Mouse (Mus musculus) CH12.LX (cell line): ENCODE measurements at regions not wholly inside any gene's neighbourhood (a gene's known extent, or its start where the extent isn't known, plus 50 kb on each side); places are given as distances from the start of the nearest gene placed in this dataset.

Experiments used
- CHD2 ChIP-seq: IDR thresholded peaks from 2 replicates; pipeline ENCODE4 v1.6.1; 2011; ENCODE audit warnings: low read length, improper control_type of control experiment
- CTCF ChIP-seq, 2 experiments: IDR thresholded peaks in 1 of 2; conservative IDR thresholded peaks in 1 of 2; 2 replicates each; pipeline ENCODE4 v1.5.1; 2011 to 2012; ENCODE audit warnings: low read depth in 2 of 2, low read length in 2 of 2, improper control_type of control experiment in 1 of 2, inconsistent platforms in 1 of 2, mild to moderate bottlenecking in 1 of 2, moderate library complexity in 1 of 2
- EP300 ChIP-seq: IDR thresholded peaks from 2 replicates; pipeline ENCODE4 v1.6.1; 2011; ENCODE audit warnings: low read length, improper control_type of control experiment
- IRF4 ChIP-seq: IDR thresholded peaks from 2 replicates; pipeline ENCODE4 v1.6.1; 2014; ENCODE audit warnings: low read depth, mild to moderate bottlenecking, inconsistent platforms, low read length, improper control_type of control experiment
- NRF1 ChIP-seq: IDR thresholded peaks from 2 replicates; pipeline ENCODE4 v1.6.1; 2014; ENCODE audit warnings: low read depth, mild to moderate bottlenecking, inconsistent platforms, low read length, improper control_type of control experiment, moderate library complexity
- PAX5 ChIP-seq: IDR thresholded peaks from 2 replicates; pipeline ENCODE4 v1.6.1; 2012; ENCODE audit warnings: low read length, inconsistent platforms, mixed read lengths
- POLR2A ChIP-seq: IDR thresholded peaks from 2 replicates; pipeline ENCODE4 v1.6.1; 2011; ENCODE audit warnings: low read depth, mild to moderate bottlenecking, improper control_type of control experiment, low read length
- RAD21 ChIP-seq: IDR thresholded peaks from 2 replicates; pipeline ENCODE4 v1.6.1; 2011; ENCODE audit warnings: low read depth, mild to moderate bottlenecking, low read length, improper control_type of control experiment, moderate library complexity
- RCOR1 ChIP-seq: conservative IDR thresholded peaks from 2 replicates; pipeline ENCODE4 v1.6.1; 2012; ENCODE audit warnings: low read depth, mild to moderate bottlenecking, inconsistent platforms, low read length, improper control_type of control experiment
- SIN3A ChIP-seq: IDR thresholded peaks from 2 replicates; pipeline ENCODE4 v1.6.1; 2012; ENCODE audit warnings: low read length, improper control_type of control experiment, inconsistent platforms
- TBP ChIP-seq: conservative IDR thresholded peaks from 2 replicates; pipeline ENCODE4 v1.6.1; 2011; ENCODE audit warnings: low read depth, low read length, improper control_type of control experiment
- USF2 ChIP-seq: conservative IDR thresholded peaks from 2 replicates; pipeline ENCODE4 v1.6.1; 2011; ENCODE audit warnings: low read depth, low read length, improper control_type of control experiment
- ZC3H11A ChIP-seq: IDR thresholded peaks from 2 replicates; pipeline ENCODE4 v1.6.1; 2012; ENCODE audit warnings: low read depth, mild to moderate bottlenecking, inconsistent platforms, low read length, improper control_type of control experiment

GRCm38 (mm10) chr19:30380515-30381206 lies 147.9 kb downstream of the Mbl2 start:
- TF ChIP-seq USF2 (no peak), POLR2A (no peak), SIN3A (no peak), RAD21 (no peak), CHD2 (no peak), CTCF (conservative IDR thresholded peaks at IDR 0.05 in 1 of 2, IDR thresholded peaks at IDR 0.05 in 1 of 2; ENCODE audit: low read depth in 2 of 2, low read length in 2 of 2) (no peak), RCOR1 (no peak), IRF4 (no peak), PAX5 (no peak), TBP (no peak), EP300 (no peak), ZC3H11A (no peak), NRF1 (no peak)
